Mouse (Mus musculus) monocyte, adult 2 months (primary cell): ENCODE measurements at regions not wholly inside any gene's neighbourhood (a gene's known extent, or its start where the extent isn't known, plus 50 kb on each side); places are given as distances from the start of the nearest gene placed in this dataset.

Source experiments
- DNase-seq, 2 experiments: peaks; one replicate each; pipeline ENCODE4 v3.0.0; 2022; ENCODE audit warnings: low spot score in 2 of 2, low read depth in 1 of 2

- DNase-seq: no peak
Observed at GRCm38 (mm10) chr12:107216119-107216518, 272.3 kb upstream of the 3110018I06Rik start.

- DNase-seq: no peak
Observed at GRCm38 (mm10) chr12:107221276-107221970, 267.0 kb upstream of the 3110018I06Rik start.

GRCm38 (mm10) chr12:107222106-107222505 is 266.3 kb upstream of the 3110018I06Rik start:
- no peak for DNase-seq

GRCm38 (mm10) chr12:107230097-107230496 is 258.3 kb upstream of the 3110018I06Rik start:
- DNase-seq: no peak

GRCm38 (mm10) chr12:107231629-107232028 is 256.8 kb upstream of the 3110018I06Rik start:
- no peak for DNase-seq

GRCm38 (mm10) chr12:107250747-107251470 is 237.5 kb upstream of the 3110018I06Rik start:
- DNase-seq: no peak

GRCm38 (mm10) chr12:107251981-107252380 is 236.5 kb upstream of the 3110018I06Rik start:
- no peak for DNase-seq

GRCm38 (mm10) chr12:107262076-107262475 is 226.4 kb upstream of the 3110018I06Rik start:
- no peak for DNase-seq

GRCm38 (mm10) chr12:107262516-107262915 is 225.9 kb upstream of the 3110018I06Rik start:
- no peak for DNase-seq

- DNase-seq: no peak
Observed at GRCm38 (mm10) chr12:107266696-107267095, 221.7 kb upstream of the 3110018I06Rik start.

GRCm38 (mm10) chr12:107285622-107286021 is 202.8 kb upstream of the 3110018I06Rik start:
- DNase-seq: no peak

GRCm38 (mm10) chr12:107291377-107291776 is 197.1 kb upstream of the 3110018I06Rik start:
- no peak for DNase-seq

- no peak for DNase-seq
Observed at GRCm38 (mm10) chr12:107307094-107307740, 181.2 kb upstream of the 3110018I06Rik start.

- no peak for DNase-seq
Observed at GRCm38 (mm10) chr12:107315446-107315845, 173.0 kb upstream of the 3110018I06Rik start.

- no peak for DNase-seq
Observed at GRCm38 (mm10) chr12:107322861-107323260, 165.6 kb upstream of the 3110018I06Rik start.

- no peak for DNase-seq
Observed at GRCm38 (mm10) chr12:107326101-107326500, 162.3 kb upstream of the 3110018I06Rik start.

GRCm38 (mm10) chr12:107327107-107327770 is 161.2 kb upstream of the 3110018I06Rik start:
- no peak for DNase-seq

GRCm38 (mm10) chr12:107328986-107329385 is 159.4 kb upstream of the 3110018I06Rik start:
- DNase-seq: no peak

GRCm38 (mm10) chr12:107334366-107334765 is 154.1 kb upstream of the 3110018I06Rik start:
- no peak for DNase-seq

- no peak for DNase-seq
Observed at GRCm38 (mm10) chr12:107335106-107335505, 153.3 kb upstream of the 3110018I06Rik start.

GRCm38 (mm10) chr12:107338758-107339157 is 149.7 kb upstream of the 3110018I06Rik start:
- DNase-seq: no peak
